Mouse (Mus musculus) retina, adult 2 months (tissue): ENCODE data around the gene Tbc1d24.

ENCODE experiments used
- DNase-seq: peaks from one replicate; pipeline ENCODE4 v3.0.0-alpha.2; 2012; ENCODE audit warnings: low read depth, low spot score

Tbc1d24 gene

DNA sequence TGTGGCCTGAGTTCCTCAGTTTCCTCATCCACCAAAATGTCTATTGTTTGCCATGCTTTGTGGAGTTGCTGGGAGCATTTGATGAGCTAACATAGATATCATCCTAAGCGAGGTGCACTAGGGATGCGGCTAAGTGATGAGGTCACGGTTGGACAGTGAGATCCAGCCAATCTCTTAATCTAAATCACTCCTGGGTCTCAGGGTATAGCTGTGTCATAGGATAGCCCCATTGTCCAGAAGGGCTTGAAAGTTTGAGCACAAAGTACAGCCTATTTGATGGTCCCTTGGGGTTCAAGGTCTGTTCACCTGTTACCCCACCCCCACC is 4.5 kb upstream of the Tbc1d24 start:
- no peak for DNase-seq

DNA sequence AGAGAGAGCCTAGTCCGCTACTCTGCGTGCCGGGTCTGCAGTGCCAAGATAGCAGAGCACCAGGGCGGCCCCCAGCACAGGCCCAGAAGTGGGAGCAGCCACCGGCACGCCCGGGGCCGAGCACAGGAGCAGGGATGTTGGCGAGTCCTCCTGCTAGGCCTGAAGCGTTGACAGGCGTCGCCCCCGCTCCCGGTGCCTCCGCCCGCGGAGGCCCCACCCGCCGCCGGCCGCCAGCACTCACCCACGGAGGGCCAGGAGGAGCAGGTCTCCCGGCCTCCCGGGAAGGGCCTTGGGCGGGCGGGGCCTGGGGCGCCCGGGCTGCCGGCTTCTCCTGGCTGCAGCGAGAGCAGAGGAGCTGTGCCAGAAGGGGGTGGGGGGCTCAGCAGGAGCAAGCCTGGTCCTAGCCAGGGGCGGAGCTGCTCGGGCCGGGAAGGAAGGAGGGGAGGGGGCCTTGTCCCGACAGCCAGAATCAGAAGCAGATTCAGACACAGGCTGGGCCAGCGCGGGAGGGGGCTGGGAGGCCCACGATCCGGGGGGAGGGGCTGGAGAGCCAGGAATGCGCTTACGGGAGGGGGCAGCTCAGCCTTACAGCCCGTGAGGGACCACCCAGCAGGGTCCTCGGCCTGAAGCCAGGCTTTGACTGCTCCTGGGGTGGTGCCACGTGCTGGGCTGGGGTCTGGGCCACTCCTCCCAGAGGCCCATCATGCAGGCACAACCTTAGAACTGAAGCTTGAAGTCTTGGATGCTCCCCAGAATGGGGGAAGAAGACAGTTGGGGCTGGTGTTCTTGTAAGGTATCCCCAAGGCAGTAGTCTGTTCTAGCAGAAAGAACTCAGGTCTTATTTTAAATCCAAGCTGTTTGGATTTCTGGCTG is 3.9 kb upstream of the Tbc1d24 start, which contains the start of gene Ntn3:
Ntn3 (minus strand) TSS at position 489 of the 873 bp plus-strand sequence.
- DNase-seq = no peak

DNA sequence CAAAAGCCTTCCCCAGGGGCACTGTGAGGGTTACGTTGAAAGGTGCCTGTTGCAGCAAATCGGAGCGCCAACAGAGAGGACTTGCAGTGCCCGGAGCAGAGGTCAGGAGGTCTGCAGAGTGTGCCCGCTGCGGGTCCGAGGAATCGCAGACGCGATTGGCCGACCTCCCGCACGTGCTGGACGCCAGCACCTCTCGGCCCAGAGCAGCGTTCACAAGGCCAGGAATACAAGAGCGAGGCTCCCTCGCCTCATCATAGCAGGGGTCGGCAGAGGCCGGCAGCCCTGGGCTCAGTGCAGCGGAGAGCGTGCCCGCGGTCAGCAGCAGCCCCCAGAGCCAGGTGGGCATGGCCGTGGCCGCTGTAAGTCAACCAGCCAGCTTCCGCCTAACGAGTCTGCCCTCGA is 3.3 kb upstream of the Tbc1d24 start:
- DNase-seq = no peak

DNA sequence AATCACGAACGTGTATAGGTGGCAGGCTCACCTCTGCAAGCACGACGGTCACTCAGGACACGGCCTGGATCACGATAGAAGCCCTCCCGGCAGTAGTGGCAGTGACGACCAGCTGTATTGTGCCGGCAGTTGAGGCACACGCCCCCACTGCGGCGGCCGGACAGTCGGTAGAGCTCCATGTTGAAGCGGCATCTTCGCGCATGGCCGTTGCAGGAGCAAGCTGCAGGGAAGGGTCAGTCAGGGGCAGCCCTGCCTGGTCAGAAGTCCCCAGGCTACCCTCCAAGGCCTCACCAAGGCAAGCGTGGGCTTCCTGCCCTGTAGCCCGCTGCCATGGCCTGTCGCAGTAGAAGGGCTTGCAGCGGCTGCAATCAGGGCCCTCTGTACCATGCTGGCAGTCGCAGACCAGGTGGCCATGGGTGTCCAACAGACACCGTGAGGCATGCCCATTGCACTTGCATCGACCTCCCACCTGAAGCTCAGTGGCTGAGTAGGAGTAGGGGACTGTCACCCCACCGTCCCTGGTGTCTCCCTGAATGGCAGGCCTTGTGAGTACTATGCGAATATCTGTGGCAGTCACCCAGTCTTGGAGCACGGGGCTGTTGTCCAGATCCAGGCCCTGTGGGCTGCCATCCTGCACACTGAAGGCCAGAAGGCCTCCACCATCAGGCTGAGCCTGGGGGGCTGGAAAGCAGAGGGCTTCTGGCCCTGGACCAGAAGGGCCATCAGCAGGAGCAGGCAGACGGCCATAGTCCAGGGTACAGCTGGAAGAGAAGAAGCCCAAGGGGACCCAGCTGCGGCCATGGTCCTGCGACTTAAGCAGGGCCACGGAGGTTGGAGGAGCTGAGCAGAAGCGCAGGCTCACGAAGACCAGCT is 2.6 kb upstream of the Tbc1d24 start:
- DNase-seq = no peak

DNA sequence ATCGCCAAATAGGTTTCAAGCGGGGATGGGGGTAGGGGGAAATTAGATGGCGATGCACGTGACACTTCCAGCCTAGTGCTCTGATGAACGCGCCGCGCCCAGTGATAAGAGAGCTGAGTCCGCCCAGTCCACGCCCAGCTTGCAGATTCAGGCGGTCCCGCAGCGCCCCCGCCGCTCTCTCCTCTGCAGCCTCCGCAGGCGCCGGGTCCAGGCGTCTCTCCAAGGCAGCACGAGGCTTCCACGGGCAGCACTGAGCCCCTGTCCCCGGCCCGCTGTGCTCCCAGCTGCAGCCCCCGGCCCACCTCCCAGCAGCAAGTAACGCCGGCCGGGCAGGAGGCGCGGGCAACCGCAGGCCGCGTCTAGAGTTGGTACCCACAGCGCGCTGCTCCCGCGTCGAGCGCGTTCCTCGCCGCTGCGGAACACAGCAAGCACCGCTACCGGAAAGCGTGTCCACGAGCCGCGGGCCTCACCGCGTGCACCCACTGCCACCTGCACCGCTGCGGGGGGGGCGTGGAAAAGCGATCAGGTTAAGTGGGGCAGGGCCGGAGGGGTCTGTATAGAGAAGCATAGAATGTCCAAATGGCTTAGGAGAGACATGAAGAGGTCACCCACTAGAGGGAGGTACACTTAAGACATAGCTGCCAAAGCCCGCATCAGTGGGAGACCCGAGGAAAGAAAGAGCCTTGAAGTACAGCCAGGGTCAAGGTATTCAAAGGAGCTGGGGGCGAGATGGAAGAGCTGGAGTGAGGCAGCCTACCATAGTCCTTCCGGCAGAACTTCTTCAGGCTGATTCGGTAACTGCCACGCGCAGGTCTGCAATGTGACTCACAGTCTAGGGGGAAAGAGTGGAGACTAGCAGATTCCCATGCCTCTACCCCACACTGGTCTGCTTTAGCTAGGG is 1.3 kb upstream of the Tbc1d24 start:
- DNase-seq = no peak

DNA sequence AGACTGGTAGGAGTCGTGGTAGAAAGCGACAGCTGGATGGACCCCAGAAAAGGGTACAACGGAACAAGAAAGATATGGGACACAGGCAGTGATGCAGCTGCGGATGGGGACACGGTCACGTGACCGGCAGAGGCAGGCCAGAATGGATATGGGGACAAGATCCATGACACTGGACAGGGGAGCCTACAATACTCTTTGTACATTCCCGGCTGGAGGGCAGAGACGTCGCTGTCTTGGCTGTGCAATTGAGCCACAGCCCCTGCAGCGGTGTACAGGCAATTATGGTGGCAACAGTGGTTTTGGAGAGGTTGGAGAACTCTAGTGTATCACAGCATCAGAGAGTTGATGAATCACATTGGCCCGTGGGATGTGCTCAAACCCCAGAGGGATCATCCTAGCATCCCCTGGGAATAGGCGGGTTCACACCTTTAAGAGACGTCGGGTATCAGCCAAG is 573 bp upstream of the Tbc1d24 start:
- DNase-seq = no peak

DNA sequence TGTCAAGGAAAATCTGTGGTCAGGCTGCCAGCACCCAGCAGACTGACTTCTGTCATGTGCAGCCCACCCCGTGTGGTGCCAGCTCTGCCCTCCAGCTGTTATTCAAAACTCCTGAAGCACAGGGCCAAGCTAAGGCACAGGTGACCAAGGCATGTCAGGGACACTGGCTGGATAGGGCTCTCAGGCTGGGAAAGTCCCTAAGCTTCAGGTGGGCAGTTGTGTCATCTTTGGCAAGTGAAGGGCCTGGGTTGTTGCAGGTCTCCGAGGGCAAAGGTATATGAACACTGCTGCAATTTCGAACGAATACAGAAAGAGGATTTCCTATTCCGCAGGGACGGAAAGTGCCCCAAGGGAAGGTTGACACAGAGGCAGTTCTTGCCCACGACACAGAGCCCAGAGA is 516 bp downstream of the Tbc1d24 start:
- DNase-seq = no peak

DNA sequence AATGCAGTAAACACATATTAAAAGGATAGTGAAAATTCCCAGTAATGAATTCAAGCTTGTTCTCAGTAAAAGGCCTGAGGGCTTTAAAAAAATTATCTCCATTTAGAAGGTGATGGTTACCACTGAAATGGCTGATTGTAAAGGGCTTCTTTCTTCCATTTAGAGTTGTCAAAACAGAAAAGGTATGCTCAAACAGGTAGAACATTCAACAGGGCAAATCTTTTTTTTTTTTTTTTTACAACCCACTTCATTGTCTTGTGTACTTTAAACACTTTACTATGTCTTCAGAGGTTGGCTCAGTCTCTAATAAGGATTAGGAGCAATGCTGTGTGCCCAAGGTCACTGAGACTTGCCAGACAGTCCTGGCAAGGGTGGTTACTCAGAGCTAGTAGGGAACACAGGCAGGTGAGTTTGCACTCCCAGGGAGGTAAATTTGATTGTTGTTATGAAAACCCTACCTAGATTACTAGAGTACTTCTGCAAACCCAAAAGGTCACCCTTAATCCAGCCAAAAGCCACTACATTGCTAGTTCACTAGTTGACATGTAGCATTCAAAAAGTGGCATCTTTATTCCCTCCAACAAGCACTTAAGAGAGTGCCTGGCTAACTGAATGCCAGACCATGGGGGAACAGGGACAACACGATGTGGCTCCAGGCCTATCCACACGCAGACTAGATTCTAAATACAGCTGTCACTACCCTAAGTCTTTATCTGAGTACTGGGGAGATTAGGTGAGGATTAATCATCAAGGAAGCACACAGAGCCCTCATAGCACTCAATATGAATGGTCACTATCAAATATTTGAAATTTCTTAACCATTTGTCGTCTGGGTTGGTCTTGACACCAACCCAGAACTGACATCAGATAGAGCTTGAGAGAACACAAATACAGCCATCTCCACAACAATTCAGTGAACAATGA is 1.5 kb downstream of the Tbc1d24 start:
- DNase-seq = no peak

DNA sequence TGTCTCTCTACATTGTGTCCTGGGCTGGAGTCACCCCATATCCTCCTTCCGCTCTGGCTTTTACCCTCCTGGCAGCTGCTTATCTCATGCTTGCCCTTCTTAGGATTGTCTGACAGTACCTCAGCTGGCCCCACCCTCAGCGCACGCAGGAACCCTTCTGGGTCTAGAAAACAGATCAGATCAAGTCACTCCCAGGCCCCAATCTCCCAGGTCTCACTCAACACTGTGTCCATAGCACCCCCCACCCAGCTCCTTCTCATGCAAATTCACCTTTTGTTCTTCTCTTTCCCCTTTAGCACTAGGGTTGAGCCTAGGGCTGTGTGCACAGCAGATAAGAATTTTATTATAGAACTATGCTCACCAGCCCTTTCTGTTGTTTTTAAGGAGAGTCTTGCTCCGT is 2.3 kb downstream of the Tbc1d24 start:
- no peak for DNase-seq

DNA sequence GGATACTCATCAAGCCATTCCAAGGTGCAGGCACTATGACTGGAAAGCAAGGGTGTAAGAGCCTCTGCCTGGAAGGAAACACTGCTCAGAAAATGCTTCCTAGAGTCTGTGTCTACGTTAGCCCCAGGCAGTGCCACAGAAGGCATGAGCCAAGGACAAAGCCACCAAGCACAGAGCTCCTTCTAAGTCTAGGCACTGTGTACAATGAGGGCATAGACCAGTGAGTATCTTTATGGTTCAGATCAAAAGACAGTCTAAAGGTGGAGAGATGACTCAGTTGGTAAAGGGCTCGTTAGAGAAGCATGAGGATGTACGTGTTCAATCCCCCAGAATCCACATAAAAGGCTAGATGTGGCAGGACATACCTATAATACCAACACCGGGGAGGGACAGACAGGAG is 4.3 kb downstream of the Tbc1d24 start:
- no peak for DNase-seq

DNA sequence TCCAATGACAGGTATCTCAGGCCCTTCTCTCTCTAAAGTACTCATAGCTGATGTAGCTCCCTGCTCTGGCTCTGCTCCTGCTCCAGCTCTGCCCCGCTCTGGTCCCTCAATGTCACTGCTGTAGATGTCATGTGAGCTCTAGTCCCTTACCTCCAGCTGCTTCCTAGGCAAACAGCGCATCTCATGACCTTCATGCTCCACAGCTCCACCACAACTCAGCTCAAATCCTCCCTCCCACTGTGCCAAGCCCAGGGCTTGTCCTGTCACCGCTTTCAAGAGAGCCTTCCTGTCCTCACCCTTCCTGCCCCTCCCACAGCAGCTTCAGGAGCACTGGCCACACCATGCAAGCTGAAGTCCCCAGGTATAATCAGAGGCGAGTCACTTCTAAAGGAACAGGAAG is 5.6 kb downstream of the Tbc1d24 start:
- no peak for DNase-seq

DNA sequence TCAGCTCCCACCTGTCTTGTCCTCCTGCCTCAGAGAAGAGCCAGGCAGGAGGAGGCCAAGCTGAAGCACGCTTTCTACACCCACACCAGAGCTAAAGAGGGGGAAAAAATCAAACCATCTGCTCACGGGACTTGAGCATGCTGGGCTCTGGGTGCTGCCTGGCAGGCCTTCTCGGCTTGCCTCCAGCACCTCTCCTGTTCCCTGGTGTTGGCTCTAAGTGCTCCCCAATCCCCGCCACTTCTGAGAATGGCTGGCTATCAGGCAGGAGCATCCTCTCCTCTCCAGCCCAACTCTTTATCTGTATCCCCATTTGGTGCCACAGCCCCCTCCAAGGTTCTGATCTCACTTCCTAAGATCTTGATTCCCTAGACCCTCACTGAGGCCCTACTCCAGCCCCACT is 6.1 kb downstream of the Tbc1d24 start:
- DNase-seq = no peak

DNA sequence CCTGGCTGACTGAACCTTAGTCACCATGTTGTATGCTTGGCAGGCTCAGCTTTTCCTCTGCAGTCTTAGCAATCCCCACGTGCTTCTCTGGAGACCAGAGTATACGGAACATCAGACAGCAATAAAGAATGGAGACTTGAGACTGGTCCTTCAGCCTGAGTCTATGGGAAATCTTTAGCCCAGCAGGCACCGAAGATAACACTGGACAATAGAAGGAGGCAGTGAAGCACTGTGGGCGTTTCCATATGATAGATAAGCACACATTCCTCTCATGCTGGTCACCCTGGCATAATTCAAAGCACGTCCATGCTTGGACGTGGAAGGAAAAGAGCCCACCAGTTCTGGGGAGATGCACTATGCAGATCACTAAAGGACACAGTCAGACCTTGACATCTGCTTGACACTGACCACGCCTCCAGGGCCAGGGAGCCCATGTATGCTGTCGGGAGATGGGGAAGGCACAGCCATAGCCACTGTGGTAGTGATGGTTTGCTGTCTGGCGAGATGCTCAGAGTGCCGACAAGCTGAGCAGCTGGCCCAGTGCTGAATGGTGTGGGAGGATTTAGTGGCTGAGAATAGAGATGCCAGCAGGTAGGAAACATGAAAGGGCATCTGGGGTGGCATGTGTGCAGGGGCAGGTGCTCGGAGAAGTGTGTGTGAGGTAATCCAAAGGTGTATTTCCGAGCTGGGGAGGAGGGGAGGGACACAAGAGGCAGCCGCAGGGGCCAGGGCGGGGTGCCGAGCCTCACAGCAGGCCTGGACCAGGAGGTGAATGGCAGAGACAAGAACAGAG is 8.1 kb downstream of the Tbc1d24 start:
- DNase-seq = no peak

DNA sequence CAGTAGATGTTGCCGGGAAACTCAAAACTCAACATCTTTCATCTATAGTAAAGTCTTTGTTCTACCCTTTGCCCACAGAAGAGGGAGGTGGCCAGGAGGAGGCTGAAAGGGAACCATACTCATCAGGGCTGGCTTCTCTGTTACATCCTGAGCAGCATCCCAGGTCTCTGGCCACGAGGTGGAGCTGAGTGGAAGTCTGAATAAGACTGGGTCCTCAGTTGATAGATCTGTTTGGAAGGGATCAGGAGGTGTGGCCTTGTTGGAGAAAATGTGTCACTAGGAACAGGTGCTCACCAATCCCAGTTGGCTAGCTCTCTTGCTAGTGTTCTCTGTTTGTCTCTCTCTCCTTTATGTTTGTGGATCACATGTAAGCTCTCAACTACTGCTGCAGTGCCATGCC is 10.0 kb downstream of the Tbc1d24 start:
- no peak for DNase-seq

DNA sequence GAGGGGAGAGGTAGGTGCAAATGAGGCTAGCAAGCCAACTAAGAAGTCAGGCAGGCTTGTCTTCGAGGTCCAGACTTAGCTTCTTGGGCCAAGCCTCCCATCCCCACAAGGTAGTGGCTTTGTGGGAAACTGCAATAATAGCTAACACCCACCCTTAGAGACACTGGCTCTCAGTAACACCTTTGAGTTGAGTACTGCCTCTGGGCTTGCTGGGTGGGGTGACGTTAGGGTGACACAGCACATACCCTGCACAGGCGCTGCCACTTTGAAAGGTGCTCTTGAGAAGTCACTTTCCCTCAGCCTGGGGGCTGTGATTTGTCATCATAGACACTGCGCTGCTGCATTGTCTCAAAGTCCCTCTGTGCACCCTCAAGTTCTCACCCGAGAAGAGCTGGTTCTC is 11.6 kb downstream of the Tbc1d24 start:
- no peak for DNase-seq

DNA sequence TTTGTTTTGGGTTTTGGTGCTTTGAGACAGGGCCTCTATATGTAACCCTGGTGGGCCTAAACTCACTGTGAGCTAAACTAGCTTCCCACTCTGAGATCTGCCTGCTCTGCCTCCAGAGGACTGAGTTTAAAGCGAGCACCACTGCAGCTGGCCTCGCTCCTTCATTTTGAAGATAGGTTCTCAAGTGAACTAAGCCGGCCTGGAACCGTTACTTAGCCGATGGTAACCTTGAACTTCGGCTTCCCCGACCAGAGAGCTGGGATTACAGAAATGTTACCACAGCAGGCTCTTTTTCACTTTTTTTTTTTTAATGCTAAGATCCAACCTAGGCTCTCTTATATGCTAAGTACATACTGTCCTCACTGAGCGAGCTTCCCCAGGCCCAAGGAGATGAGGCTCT is 12.1 kb downstream of the Tbc1d24 start:
- no peak for DNase-seq

DNA sequence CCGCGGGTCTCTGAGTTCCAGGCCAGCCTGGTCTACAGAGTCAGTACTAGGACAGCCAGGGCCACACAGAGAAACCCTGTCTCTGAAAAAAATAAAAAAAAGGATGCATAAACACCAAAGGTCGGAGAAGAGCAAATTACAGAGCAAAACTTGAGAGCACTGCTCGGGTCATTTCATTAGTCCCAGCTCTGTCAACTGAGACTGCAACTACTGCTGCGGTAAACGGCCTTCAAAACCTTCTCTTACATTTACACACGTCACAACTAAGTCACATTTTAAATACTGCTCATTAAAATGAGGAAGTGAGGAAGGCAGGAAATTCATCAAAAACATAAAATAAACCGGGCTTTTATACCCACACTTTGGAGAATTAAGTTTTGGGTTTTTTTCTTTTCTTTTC is 12.5 kb downstream of the Tbc1d24 start:
- no peak for DNase-seq

DNA sequence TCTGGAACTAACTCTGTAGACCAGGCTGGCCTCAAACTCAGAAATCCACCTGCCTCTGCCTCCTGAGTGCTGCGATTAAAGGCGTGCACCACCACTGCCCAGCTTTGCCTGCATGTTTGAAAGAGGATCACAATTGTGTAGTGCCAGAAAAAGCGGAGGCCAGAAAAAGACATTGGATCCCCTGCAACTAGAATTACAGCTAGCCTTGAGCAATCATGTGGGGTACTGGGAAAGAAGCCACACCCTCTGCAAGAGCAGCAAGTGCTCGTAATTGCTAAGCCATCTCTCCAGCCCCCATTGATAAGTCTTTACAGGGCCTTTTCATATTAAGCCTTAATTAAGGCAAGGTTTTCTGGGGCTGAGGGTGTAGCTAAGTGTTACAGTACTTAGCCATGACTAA is 13.9 kb downstream of the Tbc1d24 start:
- no peak for DNase-seq

DNA sequence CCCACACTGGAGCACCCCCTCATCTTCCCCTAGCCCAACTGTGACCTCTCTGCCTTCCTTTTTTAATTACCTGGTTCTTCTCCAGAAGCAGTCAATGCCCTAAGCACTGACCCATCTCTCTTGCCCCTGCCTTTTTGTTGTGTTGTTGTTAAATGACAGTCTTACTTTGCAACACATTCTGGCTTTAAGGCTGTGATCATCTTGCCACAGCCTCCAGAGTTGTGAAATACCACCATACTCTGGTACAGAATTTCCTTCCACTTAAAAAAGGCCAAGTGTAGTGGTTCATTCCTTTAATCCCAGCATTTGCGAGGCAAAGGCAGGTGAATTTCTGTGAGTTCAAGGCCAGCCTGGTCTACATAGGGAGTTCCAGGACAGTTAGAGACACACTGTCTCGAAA is 14.4 kb downstream of the Tbc1d24 start:
- no peak for DNase-seq

DNA sequence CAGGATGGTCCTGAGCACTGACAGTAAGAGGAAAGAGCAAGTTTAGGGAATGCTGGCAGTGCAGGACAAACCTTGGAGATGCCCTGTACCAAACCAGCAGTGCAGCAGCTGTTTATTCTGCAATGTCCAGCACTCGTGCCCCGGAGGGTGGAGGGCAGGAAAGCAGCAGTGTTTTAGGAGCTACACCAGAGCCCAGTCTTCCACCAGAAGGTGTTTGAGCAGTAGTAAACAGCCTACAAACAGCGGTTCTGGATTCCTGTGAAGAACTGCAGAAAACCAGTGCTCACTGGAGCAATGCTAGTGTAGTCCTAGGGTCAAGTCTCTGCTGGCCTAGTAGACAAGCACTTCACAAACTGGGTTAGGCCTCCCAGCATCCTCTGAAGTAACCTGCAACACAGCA is 31.1 kb downstream of the Tbc1d24 start:
- DNase-seq = no peak
